Mouse (Mus musculus) lung, adult 2 months (tissue): Measurements from ENCODE around the gene Cyld.

Experiments
- CTCF ChIP-seq: fragments of 200-500 bp; IDR thresholded peaks from 2 replicates; pipeline ENCODE4 v1.5.1; 2011; ENCODE audit warnings: mild to moderate bottlenecking, low read length, control low read depth; ENCODE audit not compliant: insufficient read depth
- POLR2A ChIP-seq: fragments of 200-500 bp; IDR thresholded peaks from 2 replicates; pipeline ENCODE4 v1.6.1; 2011; ENCODE audit warnings: low read depth, mild to moderate bottlenecking, control low read depth, low read length, borderline replicate concordance; ENCODE audit errors: extremely low read depth

DNA sequence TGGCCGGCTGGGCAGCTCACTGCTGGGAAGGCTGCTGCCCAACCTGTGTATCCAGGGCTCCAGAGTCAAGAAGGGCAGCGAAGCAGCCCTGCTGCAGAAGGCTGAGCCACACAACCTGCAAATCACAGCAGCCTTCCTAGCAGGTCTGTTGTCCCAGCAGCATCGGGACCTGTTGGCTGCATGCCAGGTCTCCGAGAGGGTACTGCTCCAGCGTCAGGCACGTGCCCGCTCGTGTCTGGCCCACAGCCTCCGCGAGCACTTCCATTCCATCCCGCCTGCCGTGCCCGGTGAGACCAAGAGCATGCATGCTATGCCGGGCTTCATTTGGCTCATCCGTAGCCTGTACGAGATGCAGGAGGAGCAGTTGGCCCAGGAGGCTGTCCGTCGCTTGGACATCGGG lies 31.9 kb upstream of the Cyld start:
- no peak for TF ChIP-seq POLR2A
- no peak for TF ChIP-seq CTCF
